Mouse (Mus musculus) T-helper 17 cell (primary cell): ENCODE measurements around the gene Rrn3.
"Not testable (repeated sequence)": the region's sequence is repeated elsewhere in the genome, so short reads cannot be mapped to it uniquely, and the experiment has no call there.

Experiments
- in situ Hi-C, 2 experiments: fragments of 300-600 bp; cut with MboI, MseI; formaldehyde crosslinking; loops; 1 replicate in 1 of 2; 2 replicates in 1 of 2; pipeline ENCODE4 v1.15.1; 2025; ENCODE audit warnings: high pct_unique_total_duplicates in 2 of 2

The Rrn3 gene

DNA sequence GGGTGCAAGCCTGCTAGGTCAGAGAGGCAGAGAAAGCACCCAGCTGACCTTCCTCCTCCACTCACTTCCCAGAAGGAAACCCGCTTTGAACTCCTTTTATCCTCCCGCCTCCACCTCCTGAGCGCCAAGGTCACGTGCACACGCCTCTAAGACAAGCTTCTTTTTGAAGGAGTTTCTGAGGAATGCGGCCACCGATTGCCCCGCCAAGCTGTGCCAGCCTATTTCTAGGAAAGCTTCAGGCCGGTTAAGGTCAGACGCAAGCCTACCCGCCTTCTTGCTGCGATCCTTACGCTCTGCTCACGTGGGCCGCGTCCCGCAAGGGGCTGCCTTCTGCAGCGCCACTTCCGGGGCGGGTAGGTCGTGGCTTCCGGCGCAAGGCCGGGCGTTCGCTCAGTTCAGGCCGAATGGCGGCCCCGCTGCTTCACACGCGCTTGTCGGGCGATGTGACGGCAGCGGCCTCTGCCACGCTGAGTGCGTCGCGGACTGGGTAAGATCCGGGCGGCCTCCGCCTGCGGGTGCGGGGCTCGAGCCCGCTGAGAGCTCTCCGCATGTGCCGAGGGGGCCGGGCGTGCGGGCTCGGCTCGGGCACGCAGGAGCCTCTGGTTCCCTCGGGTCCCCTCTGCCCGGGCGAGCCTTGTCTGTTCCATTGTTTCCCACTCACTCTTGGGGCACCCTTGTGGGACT, at the start of gene Rrn3:
TSS of gene Rrn3 (plus strand) at position 356 of the 684 bp plus-strand sequence.
- in situ Hi-C loops = loop anchor here in 1 of 2 experiments (25.0 kb wide), 1 partner anchor 668 kb away; the partner anchor contains the start of gene Ercc4

DNA sequence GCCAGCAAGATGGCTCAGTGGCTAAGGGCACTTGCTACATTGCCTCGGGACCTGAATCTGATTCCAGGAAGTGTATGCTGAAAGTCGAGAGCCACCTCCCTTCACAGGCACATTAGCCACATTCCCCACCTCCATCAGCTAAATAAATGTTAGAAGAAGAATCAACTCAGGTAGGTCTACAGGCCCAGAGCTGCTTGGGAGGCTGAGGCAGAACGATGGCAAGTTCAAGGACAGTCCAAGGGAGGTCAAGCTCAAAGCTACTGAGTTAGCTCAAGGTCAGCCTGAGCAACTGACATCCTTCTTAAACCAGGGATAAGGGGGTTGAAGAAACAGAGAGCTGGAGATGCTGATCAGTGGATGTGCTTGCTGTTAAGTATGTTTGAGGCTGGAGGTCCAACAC, 47.7 kb upstream of the Rrn3 start:
- in situ Hi-C loops = no loop called here

DNA sequence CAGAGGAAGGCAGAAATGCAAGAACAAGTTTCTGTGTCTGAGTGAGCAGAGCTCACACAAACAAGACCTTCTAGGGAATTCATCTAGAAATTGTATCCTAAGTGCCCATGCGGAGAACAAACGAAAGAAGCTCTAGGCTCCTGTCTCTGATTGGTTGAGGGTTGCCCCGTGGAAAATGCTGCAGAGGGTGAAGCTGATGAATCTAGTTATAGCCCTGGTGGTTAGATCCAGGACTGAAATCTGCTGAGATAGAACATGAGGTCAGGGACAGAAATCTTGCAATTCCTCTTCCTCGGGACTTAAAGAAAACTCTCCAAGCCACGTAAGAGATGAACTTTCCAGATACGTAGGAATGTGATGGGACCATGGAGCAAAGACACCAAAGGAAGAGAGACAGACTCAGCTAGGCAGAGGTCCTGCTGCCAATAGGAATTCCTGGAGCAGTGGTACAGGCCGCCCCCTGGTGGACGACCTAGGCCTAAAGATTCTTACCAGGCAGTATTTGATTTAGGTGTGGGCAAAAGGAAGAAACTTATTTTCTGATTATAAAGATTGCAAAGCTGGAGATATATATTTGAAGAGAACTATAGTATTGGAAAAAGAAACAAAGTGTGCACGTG, 46.9 kb upstream of the Rrn3 start:
- in situ Hi-C loops = no loop called here

DNA sequence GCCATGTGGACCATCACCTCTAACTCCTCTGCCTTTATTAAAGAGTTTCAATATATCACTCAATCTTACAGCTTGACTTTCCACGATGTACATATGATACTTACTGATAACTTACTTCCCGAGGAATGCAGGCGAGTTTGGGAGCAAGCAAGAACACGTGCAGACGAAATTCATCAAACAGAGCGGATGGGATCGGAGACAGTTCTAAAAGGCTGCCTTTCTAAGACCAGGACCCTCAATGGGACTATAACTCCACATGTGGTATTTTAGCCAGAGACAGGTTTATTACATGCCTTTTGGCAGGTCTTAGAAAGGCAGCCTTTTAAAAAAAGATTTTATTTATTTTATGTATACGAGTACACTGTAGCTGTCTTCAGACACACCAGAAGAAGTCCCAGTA, 44.5 kb upstream of the Rrn3 start:
- in situ Hi-C loops = no loop called here

DNA sequence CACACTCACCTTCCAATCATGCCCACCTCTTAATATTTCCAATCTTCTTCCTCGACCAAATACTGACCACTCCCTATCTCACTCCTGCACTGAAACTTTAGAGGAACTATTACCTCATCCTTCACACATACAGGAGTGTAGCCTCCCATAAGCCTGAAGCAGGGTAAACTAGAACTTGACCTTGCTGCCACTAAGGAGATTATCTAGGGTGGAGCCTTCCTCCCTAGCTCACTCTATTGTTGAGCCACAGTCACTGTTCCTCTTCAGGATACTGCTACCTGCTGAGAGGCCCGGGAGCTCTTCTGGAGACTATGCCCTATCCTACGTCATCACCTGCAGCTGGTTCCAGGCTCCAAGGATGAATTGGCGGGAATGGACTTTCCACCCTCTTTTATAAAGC, 41.5 kb upstream of the Rrn3 start:
- in situ Hi-C loops = not testable (repeated sequence)

DNA sequence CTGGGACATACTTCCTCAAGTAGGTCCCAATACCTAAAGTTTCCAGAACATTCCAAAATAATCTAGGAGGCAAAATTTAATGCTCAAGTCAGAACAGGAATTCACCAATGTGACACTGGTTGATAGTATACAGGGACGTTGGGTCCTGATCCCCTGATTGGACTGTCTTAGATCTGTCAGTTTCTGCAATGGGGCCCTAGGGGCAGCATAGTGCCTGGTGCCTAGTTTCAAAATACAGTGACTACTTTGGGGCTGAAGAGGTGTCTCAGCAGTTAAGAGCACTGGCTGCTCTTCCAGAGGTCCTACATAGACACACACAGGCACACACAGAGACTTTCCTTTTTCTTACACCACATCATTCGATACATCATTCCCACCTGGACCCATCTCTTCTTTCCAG, 39.7 kb upstream of the Rrn3 start:
- in situ Hi-C loops = no loop called here

DNA sequence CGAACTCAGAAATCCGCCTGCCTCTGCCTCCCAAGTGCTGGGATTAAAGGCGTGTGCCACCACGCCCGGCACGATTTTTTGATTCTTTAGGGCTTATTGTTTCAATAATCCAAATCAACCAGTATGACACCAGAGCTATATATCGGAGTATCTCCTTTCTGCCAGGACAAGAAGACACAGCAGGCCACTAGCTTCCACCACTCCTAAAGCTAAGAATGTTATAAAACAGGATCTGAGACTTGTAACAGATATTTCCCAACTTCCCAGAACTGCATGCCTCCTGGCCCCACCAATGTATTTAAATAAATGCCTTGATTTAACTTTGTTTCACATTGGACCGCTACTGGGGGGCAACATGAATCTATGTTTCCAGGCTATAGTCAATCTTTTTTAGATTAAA, 32.8 kb upstream of the Rrn3 start:
- in situ Hi-C loops = no loop called here

DNA sequence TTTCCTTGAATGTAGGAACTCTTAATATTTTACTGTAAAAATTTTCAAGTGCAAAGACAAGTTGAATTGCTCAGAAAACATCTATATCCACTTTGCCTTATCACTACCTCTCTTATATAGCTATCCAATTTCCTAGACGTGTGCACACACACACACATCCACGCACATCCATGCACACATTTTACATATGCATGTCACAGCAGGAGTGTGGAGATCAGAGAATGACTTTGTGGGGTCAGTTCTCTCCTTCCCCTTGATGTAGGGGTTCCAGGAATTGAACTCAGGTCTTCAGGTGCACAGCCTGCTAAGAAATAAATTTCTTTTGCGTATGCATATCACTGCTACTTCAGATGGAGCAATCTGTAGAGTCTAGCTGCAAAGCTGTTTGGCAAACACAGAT, 32.4 kb upstream of the Rrn3 start:
- in situ Hi-C loops = no loop called here

DNA sequence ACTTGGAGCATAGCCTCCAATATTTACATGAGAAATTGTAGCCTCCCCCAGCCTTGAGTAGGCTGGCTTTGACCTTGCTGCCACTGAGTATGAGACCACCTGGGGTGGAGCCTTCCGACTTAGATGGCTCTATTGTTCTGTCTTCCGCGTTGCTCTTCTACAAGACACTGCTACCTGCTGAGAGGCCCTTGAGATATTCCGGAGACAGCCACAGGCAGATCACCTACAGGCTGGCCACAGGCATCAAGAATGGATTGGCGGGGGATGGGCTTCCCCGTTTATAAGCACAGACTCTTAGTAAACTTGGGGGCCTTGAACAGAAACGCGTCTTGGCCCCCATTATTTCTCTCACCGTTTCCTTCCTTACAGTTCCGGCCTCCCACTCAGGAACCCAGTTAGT, 31.7 kb upstream of the Rrn3 start:
- in situ Hi-C loops = not testable (repeated sequence)

DNA sequence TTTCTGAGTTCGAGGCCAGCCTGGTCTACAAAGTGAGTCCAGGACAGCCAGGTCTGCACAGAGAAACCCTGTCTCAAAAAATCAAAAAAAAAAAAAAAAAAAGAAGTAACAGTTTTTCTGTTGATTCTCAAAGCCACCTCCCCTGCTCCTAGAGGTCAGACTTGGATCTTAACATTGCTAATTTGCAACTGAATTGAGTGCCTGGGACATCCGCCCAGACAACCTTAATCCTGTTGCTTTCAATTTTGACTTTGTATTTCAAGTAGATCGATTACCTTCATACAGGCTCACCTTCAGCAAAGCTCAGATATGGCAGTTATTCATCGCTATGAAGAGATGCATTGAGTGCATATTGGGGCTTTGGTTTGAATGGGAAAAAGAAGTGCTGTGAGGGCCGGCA, 31.2 kb upstream of the Rrn3 start:
- in situ Hi-C loops = no loop called here

DNA sequence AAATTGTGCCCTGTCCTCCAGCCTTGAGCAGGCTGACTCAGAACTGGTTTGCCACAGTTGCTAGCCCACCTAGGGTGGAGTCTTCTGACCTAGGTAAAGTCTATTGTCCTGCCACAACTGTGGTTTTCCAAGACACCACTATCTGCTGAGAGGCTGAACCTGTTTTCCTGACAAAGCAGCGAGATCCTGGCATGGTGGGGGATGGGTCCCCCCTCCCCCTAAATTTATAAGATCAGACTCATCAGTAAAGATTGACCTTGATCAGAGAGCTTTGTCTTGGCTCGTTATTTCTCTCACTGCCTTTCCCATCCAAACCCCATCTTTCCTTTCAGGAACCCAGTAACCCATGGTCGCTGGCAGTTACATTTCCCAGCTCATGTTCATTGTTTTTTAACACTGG, 30.5 kb upstream of the Rrn3 start:
- in situ Hi-C loops = no loop called here

DNA sequence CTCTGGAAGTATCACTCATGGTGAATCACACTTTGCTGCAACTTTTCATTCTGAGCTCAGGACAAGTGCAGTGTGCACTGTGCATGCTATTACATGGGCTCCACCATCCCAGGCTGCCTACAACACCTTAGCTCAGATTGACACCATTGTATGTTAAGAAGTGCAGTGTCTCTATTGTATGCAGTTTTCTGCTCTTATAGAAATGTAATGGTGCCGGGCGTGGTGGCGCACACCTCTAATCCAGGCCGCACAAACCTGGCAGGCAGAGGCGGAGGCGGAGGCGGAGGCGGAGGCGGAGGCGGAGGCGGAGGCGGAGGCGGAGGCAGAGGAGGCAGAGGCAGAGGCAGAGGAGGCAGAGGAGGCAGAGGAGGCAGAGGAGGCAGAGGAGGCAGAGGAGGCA, 29.9 kb upstream of the Rrn3 start:
- in situ Hi-C loops = no loop called here

DNA sequence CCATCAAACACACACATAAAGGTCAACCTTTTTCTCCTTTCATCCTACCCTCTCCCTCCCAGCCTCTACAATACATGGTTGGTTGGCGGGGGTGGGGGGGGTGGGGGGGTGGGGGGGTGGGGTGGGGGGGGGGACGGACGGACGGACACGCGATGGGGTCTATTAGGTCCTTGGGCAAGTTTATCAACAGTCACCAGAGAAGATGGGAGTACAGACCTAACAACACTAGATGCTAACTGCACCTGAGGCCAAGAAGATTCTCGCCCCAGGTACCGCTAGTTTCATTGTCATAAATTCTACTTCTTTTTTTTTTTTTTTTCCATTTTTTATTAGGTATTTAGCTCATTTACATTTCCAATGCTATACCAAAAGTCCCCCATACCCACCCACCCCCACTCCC, 26.5 kb upstream of the Rrn3 start:
- in situ Hi-C loops = no loop called here

DNA sequence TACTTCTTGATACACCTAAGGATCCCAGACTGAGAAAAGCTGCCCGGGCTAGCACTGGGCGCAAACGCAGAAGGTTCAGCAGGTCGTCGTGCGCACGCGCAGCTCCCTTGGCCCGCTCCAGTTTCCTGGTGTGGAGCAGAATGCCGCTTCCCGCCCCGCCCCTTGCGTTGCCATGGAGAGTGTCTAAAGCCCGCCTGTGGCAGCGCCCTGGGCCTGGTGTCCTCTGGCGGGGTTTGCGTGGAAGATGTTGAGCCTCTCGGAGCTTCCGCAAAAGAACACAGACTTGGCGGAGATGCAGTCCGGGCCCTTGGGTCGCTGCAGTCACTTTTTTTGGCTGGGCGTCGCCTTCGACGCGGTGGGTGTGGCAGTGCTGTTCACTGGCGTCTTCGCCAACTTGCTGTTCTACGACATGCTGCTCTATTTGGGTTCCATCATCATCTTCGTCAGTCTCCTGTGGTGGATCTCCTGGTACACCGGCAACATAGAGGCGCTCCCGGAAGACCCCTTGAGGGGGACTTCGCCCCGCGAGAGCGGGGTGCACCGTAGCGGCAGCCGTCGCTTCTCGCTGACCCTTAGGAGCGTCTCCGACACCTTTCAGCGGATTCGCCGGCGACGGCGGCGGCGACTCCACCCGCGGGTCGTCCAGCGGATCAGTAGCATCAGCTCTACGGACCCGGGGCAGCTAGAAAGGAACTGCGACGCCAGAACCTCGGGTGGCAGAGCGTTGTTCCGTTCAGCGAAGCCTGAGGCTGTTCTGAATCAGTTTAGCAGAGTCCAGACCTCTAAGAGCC, 25.9 kb upstream of the Rrn3 start:
- in situ Hi-C loops = no loop called here

DNA sequence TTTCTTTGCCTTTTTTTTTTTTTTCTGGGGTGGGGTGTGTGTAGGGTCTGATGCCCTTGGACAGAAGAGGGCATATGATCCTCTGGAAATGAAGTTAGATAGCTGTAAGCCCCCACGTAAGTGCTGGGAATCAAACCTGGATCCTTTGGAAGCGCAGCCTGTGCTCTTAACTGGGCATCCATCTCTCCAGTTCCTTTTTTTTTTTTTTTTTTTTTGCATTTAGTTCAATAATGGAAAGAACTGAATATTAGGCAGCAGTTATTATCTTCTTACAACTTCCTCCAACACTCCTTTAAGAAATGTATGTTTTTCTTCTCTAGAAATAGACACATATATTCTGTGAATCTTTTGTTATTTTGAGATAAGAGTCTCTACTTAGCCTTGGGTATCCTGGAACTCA, 22.7 kb upstream of the Rrn3 start:
- in situ Hi-C loops = no loop called here

DNA sequence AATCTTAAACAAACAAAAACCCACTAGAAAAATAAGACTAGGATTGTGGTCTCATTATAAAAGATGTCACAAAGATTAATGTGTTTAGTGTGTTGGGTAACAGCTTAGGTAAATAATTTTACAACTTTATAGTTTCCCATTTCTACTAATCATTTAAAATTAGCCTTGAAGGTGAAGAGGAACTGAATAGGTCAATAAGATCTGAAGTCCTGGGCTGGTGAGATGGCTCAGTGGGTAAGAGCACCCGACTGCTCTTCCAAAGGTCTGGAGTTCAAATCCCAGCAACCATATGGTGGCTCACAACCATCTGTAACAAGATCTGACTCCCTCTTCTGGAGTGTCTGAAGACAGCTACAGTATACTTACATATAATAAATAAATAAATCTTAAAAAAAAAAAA, 17.7 kb upstream of the Rrn3 start:
- in situ Hi-C loops = not testable (repeated sequence)

DNA sequence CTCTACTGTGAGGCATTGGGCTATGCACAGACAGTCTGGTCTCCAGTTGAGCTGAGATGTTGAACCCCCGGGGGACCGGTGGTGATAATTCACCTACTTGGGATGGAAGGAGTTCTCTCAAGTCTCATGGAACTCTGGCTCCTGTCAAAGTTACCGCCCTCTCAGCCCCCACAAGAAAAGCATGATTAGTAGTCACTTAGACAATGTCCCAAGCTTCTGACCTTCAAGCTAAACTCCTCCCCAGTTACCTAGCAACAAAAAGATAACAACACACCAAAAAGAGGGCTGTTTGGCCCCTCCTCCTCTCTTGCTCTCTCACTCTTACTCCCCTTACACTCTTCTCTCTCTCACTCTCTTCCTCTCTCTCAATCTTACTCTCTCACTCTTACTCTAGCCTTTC, 16.0 kb upstream of the Rrn3 start:
- in situ Hi-C loops = no loop called here

DNA sequence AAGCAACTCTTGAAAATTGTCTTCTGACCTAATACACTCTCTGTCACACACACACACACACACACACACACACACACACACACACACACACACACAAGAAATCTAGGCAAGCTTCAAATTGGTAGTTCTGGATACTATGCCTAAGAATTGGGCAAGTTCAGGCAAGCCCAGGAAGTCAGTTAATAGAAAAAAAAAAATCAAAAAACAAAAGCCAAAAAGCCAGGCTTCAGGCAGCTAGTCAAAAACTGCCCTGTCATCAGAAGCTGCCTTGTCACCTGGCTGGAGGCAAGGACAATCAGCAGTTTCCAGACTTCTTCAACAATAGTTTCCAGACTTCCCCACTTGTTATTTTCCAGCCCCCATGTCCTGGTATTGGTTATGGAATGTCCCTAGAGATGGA, 14.1 kb upstream of the Rrn3 start:
- in situ Hi-C loops = no loop called here

DNA sequence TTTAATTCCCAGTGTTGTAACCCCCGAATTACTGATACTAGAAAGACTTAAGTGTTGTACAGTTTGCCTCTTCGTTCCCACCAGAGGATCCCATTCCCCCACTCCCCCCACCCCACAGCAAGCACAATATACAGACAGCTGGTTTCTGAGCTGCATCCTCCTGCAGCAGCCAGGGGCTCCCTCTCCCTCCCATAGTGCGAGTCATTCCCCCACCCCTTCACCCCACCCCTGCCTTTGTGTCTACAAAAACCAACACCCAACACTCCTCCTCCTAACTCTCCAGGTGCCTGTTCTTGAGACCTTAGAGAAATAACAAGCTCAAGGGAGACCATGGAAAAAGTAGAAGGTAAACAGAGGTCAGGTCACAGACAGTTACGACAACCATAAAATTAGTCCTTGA, 8.9 kb upstream of the Rrn3 start:
- in situ Hi-C loops = not testable (repeated sequence)

DNA sequence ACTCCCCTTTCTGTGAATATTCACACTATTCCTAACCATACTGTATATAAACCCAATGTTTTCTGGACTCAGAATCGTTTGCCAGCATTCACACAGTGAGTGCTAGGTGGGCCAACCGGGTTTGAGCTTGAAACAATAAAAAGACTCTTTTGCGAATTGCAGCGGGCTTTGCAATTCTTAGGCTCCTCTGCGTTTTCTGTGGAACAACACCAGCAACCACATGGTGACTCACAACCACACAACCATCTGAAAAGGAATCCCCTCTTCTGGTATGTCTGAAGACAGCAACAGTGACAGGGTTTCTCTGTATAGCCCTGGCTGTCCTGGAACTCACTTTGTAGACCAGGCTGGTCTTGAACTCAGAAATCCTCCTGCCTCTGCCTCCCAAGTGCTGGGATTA, 8.5 kb upstream of the Rrn3 start:
- in situ Hi-C loops = not testable (repeated sequence)

DNA sequence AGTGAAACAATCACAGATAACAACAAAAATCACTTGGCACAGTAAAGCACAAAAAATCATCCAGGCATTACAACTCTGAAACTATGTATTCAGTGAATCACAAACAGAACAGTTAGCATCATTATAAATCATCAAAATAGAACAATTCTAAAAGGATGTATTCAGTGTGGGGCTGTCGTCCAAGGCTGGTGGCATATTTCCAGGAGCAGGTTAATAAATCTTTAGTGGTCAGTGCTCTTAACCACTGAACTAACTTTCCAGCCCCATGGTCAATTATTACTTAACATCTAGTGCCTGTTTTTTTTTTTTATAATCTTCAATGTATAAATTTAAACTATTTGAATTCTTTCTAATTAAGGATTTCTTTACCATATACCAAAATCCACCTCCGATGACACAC, 6.5 kb upstream of the Rrn3 start:
- in situ Hi-C loops = not testable (repeated sequence)

DNA sequence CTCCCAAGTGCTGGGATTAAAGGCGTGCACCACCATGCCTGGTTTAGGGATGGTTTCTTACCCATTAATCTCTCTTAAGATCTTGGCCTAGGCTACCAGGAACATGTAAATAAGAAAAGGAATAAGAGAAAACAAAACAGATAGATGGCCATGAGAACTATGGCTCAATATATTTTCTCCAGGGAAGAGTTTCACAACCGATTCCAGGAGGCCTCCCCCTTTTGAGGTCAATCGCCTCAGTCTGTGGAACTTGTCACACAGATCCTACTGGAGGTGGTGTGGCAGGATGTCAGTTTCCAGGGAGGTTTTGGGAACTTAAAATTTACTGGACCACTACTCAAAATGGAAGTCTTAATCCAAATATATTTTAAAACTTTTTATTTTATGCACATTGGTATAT, 5.9 kb upstream of the Rrn3 start:
- in situ Hi-C loops = loop anchor here in 1 of 2 experiments (25.0 kb wide), 1 partner anchor 662 kb away; the partner anchor contains the start of gene Ercc4

DNA sequence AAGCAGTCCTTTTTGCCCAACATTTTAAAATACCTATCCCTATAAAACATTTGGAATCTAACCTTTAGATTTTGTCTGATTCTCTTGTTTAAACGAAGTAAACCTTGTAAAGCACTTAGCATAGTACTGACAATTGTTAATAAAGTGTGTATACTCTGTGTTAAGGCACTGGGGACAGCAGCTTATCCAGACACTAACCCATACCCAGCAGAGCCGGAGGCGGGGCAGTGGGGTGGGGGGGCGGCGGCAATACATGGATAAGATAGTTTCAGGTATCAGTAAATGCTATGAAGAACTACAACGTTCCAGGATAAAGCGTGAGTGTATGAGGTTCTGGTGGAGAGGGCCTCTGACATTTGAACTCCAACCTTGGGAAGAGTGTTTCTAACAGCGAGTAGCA, 708 bp downstream of the Rrn3 start:
- in situ Hi-C loops = loop anchor here in 1 of 2 experiments (25.0 kb wide), 1 partner anchor 669 kb away; the partner anchor contains the start of gene Ercc4
